Mouse (Mus musculus) lung, postnatal 0 days (tissue): ENCODE data around the gene Ubap2l.

Experiments used
- CTCF ChIP-seq: IDR thresholded peaks from 2 replicates; pipeline ENCODE4 v1.5.1; 2016; ENCODE audit warnings: antibody characterized with exemption, mild to moderate bottlenecking
- EP300 ChIP-seq: IDR thresholded peaks from 2 replicates; pipeline ENCODE4 v1.6.1; 2016; ENCODE audit warnings: antibody characterized with exemption, mild to moderate bottlenecking, control low read depth

GRCm38 (mm10) chr3:89994807-89995515, 57.5 kb downstream of the Ubap2l start:
- TF ChIP-seq EP300 (no peak), CTCF (0 out of 2 replicates have a peak, but pooled peaks have one; percentile 5)
